Mouse (Mus musculus) monocyte, adult 2 months (primary cell): Measurements from ENCODE around the gene Tcf20.
"Not testable (repeated sequence)": the region's sequence is repeated elsewhere in the genome, so short reads cannot be mapped to it uniquely, and the experiment has no call there.

ENCODE experiments used
- DNase-seq, 2 experiments: peaks; one replicate each; pipeline ENCODE4 v3.0.0; 2022; ENCODE audit warnings: low spot score in 2 of 2, low read depth in 1 of 2

Gene Tcf20

GRCm38 (mm10) chr15:82902521-82902920 lies 85.2 kb downstream of the Tcf20 start:
- DNase-seq = no peak

- DNase-seq = no peak
Measured at GRCm38 (mm10) chr15:82901306-82901705, 86.4 kb downstream of the Tcf20 start.

GRCm38 (mm10) chr15:82900331-82900730 lies 87.3 kb downstream of the Tcf20 start:
- no peak for DNase-seq

DNA sequence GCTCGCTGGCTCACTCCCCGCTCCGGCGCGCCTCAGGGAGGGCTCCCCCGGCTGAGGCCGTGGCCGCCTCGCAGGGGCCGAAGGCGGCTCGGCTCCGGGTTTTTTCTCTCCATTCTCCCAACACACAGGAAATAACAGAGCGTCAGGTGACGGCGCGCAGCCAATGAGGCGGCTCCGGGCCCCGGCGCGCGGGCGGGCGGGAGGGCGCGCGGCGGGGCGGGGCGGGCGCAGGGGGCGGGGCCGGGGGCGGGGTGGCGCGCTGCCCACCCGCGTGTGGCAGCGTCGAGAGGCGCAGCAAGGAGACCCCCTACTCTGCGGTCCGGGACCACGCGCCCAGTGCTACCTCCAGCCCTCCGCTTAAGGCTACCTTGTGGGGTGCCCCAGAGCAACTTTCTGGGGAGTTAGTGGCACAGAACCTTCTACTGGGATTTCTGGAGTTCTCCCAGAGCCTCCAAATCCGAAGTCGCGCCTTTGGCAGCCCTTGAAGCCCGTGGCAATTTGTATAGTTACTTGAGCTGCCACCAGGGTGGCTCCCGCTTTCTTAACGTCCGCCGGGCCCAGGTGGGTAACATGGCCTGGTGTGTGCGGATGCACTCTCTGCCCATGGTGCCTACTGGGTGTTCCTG lies 87.9 kb downstream of the Tcf20 start:
- peak in 1 of 2 experiments; percentile 58 for DNase-seq

DNA sequence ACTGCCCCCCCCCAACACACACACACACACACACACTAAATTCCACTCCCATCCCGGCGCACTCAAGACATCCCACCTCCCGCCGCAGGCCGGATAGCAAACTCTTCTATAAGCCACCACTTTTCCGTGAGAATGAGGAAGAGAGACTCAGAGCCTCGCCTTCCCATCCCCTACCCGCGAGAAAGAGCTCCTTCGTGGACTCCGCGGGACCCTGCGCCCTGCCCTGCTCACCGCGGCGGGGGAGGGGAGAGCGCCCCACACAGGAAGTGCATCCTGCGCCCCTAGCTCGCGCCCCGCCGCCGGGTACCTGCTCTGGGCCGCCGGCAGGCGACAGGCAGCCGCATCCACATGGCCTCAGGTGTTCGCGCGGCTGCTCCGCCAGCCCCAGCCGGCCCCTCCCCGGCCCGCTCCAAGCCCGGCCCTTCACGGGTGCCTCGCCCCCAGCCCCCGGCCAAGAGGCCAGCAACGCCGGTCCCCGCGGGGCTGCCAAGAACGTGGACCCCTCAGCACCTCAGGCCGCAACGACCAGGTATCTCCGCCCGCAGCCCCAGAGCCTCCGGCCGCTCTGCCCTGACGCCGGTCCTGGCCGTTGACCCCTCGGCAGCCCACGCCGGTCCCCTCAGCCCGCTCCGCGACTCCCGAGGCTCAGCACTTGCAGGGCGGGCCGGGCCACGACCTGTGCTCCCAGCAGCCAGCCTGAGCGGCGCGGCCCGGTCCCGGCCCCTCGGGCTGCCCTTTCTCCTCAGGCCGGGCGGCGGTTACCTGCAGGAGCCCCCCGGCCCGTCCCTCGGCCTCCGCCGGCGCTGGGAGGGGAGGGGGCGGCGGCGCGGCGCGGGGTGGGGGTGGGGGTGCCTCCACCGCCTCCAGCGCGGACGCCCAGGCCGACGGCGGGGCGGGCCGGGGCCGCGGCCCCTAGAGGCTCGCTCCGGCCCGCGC lies 88.7 kb downstream of the Tcf20 start:
- no peak for DNase-seq

DNA sequence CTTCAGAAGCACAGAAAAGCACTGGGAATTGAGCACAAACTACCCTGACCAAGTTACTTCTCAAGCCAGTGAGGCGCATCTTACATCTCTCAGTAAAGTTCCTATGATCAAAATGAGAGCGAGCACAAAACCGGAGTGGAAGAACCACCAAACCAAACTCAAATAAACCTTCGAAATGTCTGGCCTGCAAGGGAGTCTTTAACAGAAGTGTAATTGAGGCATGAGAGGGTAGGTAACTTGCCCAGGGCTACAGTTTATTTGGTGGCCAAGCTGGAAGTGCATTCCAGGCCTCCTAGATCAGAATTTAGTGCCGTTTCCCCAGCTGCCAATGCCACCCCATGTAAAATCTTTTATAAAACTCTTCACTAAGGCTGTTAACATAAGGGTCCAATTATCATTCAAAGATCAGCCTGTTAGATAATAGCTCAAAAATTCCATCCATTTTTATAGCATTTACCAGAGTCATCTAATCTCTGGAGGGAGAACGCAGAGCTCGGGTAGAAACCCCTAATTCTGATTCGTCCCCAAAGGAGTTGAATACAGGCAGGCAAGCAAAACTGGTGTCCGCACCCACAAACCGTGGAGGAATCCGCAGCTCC lies 89.4 kb downstream of the Tcf20 start:
- no peak for DNase-seq

GRCm38 (mm10) chr15:82896336-82896735 lies 91.3 kb downstream of the Tcf20 start:
- DNase-seq = no peak

DNA sequence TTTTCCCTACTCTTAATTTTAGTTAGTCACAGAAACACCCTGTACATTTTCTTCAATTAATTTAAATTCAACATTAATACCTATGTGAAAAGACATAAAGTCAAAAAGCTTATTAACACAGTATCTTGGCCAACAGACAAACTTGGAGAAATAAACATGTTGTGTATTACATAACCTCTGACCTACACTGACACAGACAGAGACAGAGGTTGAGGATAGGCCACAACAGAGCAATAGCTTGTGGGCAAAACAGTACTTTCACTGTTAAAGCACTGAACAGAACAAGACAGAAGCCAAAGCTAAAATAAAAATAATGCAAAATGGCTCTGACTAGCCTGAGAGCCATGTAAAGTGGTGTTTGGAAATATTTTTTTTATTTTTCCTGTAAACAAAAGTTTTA lies 97.2 kb downstream of the Tcf20 start:
- no peak for DNase-seq

- DNase-seq = no peak
Measured at GRCm38 (mm10) chr15:82889426-82889825, 98.2 kb downstream of the Tcf20 start.

DNA sequence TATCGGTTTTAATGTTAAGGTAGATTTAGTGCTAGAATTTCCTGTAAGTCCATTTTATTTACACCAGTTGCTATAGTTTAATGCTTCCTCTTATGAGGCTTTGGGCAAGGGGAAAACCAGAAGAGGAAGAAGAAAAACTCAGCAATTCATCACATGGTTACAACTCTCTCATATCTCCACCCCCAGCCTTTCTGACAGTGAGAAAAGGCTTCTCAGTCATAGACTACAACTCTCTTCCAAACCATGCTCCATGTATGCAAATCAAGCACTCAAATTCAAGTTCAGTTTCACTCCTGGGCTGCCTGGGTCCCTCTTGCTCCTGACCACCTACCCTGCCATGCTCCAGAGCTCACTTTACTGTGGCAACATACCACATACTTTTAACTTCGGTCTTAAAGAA lies 99.2 kb downstream of the Tcf20 start:
- DNase-seq = no peak

- no peak for DNase-seq
Measured at GRCm38 (mm10) chr15:82877309-82877708, 110.4 kb downstream of the Tcf20 start.

DNA sequence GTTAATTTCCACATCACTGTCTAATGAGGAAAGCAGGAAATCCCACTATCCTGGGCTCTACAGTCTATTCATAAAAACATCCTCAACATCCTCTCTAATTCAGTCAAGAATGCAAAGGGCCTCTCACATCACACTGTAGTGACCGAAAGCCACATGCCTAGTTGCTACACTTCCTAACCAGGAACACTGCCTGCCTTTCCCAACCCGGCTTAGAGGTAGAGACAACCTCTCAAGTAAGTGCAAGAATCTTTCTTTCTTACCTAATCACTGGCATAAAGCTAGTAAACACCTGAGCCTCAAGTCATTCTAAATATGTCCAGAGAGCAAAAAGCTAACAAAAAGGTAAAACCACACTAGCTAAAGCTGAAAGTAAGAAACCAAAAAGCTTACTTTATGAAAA lies 110.8 kb downstream of the Tcf20 start:
- no peak for DNase-seq

DNA sequence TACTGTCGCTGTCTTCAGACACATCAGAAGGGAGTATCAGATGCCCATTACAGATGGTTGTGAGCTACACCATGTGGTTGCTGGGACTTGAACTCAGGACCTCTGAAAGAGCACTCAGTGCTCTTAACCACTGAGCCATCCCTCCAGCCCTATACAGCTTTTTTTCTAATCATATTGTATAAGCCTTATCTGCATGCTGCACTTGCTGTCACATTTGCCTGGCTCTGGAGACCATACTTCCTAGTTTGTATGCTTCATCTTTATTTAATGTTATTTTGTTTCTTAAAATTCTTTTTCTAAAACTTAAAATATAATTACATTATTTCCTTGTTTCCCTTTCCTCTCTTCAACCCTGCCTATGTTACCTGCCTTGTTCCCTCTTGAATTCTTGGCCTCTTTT lies 115.6 kb downstream of the Tcf20 start:
- no peak for DNase-seq

GRCm38 (mm10) chr15:82866286-82866685 lies 121.4 kb downstream of the Tcf20 start:
- DNase-seq = not testable (repeated sequence)

DNA sequence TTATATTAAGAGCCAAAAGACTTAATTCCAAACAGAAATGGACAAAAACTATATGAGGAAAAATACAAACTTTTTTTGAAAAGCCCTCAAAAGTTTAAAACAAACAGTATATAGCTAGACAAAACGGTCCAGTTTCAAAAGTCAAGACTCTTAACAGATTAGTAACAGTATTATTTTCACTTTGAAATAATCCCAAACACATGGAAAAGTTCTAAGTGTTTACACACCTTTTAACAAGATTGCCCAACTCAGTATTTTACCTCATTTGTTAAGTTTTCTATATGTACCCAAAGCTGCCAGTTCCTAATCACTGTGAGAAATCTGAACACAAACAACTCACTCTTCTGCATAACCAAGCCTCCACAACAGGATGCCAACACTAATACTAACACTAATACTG lies 124.0 kb downstream of the Tcf20 start:
- DNase-seq = no peak

GRCm38 (mm10) chr15:82856652-82857378 lies 130.9 kb downstream of the Tcf20 start:
- DNase-seq = no peak

GRCm38 (mm10) chr15:82856065-82856464 lies 131.6 kb downstream of the Tcf20 start:
- DNase-seq = no peak

- DNase-seq = no peak
Measured at GRCm38 (mm10) chr15:82839146-82839545, 148.5 kb downstream of the Tcf20 start.

GRCm38 (mm10) chr15:82829917-82830316 lies 157.8 kb downstream of the Tcf20 start:
- DNase-seq = no peak

DNA sequence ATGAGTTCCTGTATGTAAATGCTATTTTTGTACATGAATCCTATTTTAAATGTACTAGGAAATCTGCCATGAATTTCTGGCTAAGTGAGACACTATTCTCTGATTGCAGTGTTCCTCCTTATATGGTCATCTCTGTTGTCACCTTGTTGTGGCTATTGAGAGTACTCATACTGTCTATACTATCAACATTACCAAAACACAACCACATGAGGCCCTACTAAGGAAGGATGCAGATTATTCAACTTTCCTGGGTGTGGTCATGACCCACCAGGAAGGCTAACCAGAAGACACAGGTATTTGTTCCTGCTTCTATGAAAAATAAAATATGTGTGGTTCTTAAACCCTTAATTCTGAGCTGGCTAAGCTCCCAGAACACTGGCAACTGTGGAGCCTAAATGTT lies 161.8 kb downstream of the Tcf20 start:
- no peak for DNase-seq

GRCm38 (mm10) chr15:82822347-82822746 lies 165.3 kb downstream of the Tcf20 start:
- DNase-seq = no peak
